ENCODE assay signal across 28 mouse cellular contexts in genomic region chr10:32815210-32815883, GRCm38 (mm10).
"Had no signal": no experiment of that assay in that cellular context is flagged by ENCODE, and none has a peak within 500 bp of the region (broad histone marks: within the 10 kb centered on the region; RNA-seq: fewer than 3 reads in every experiment).

No protein-coding gene starts in this region.

- H3K9ac ChIP-seq: heart, embryonic 12.5 days; hindbrain, embryonic 14.5 days; intestine, embryonic 15.5 days; limb, embryonic 12.5 days; liver, embryonic 13.5 days; liver, embryonic 15.5 days had no signal

- H3K4me1 ChIP-seq: heart, embryonic 10.5 days; heart, embryonic 12.5 days; hindbrain, embryonic 10.5 days; intestine, embryonic 15.5 days; limb, embryonic 10.5 days; limb, embryonic 12.5 days; liver, embryonic 13.5 days; liver, embryonic 15.5 days had no signal

- DNase-seq: gastrocnemius, adult 2 months; gastrocnemius, postnatal 10 days; gastrocnemius, postnatal 25 days; heart, adult 18-20 months; heart, postnatal 10 days; heart, postnatal 4 days; kidney, adult 18-20 months; kidney, adult 8-10 months; kidney, postnatal 10 days; kidney, postnatal 25 days; kidney, postnatal 4 days; layer of hippocampus, adult 9-11 months; liver; liver, embryonic 13.5 days had no signal

- H3K4me3 ChIP-seq: gastrocnemius, adult 2 months; heart, embryonic 10.5 days; heart, embryonic 12.5 days; hindbrain, embryonic 10.5 days; intestine, embryonic 15.5 days; layer of hippocampus, adult 2 months; left cerebral cortex, adult 2 months; limb, embryonic 10.5 days; limb, embryonic 12.5 days; liver, embryonic 13.5 days; liver, embryonic 15.5 days had no signal

- H3K36me3 ChIP-seq: heart, embryonic 10.5 days; heart, embryonic 12.5 days; hindbrain, embryonic 10.5 days; intestine, embryonic 15.5 days; limb, embryonic 10.5 days; limb, embryonic 12.5 days; liver, embryonic 13.5 days; liver, embryonic 15.5 days had no signal

- H3K27me3 ChIP-seq: heart, embryonic 12.5 days; intestine, embryonic 15.5 days; limb, embryonic 12.5 days; liver, embryonic 13.5 days; liver, embryonic 15.5 days had no signal

- ATAC-seq: hindbrain, embryonic 16.5 days; inflammation-experienced regulatory T-cells, adult 6 months; intestine, embryonic 15.5 days; intestine, postnatal 0 days had no signal

- H3K9me3 ChIP-seq: heart, embryonic 10.5 days; heart, embryonic 12.5 days; hindbrain, embryonic 10.5 days; intestine, embryonic 15.5 days; limb, embryonic 10.5 days; limb, embryonic 12.5 days; liver, embryonic 13.5 days; liver, embryonic 15.5 days had no signal

- H3K4me2 ChIP-seq: heart, embryonic 12.5 days; hindbrain, embryonic 14.5 days; intestine, embryonic 15.5 days; limb, embryonic 12.5 days; liver, embryonic 11.5 days; liver, embryonic 13.5 days; liver, embryonic 15.5 days had no signal

- H3K27ac ChIP-seq: gastrocnemius, adult 2 months; heart, embryonic 10.5 days; hindbrain, embryonic 10.5 days; hindbrain, embryonic 14.5 days; intestine, embryonic 15.5 days; layer of hippocampus, adult 2 months; left cerebral cortex, adult 2 months; limb, embryonic 10.5 days; limb, embryonic 12.5 days; liver, embryonic 13.5 days; liver, embryonic 15.5 days had no signal
